Mouse (Mus musculus): ENCODE results near the gene Atg10.

The Atg10 gene

DNA sequence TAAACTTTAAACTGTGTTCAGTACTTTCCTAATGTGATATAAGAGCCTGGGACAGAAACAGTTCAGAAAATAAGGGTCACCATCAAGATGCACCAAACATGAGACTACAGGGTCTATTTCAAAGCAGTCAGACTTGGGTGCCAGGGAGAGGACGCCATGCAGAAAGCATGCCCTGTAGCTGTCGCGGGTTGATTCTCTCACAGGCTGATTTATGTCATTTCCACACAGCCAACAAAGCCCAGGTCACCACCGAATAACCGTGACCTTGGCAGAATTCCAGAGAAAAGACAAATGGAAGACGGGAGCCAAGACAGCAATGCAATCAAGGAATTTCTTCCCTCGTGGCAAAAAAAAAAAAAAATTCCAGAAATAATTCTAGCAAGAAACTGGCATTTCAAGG lies 94.7 kb downstream of the Atg10 start:
- no peak for DNase-seq (ENCODE audit: low read depth in 2 of 2, low spot score in 2 of 2)

DNA sequence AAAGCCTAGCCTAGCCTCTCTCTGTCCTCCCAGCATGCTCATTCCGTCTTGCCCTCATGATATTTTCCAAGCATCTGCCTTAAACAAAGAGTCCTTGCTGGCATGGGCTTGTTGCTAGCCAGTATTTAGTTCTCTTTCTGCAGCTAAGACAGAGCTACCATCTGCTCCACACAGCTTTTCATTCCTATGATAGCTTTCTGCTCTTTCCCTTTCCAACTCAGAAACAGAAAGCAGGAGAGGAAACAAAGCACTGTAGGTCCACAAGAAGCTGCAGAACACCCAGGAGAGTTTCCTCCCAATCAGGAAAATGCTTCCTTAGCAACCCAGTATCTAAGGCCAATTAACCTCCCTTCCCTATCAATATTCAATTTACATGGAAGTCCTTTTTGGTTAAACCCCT lies 95.2 kb downstream of the Atg10 start:
- DNase-seq (ENCODE audit: low read depth in 2 of 2, low spot score in 2 of 2), result no peak

DNA sequence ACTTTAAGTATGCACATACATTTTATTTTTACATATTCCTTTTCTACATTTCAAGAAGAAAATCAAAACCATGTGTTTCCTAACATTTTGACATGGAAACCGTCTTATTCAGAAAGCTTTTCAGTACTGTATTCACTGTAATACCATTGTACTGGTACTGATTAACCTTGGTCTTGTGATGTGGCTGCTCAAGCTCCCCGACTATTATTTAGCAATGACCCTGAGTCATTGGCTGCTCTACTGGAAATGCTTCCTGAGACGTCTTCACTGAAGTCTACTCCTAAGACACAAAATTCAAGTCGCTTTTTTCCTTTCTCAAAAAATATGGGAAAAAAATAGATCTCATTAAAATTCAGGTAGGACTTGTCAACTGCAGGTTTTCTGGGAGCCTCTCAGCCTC lies 105.6 kb downstream of the Atg10 start:
- no peak for DNase-seq (ENCODE audit: low read depth in 2 of 2, low spot score in 2 of 2)

DNA sequence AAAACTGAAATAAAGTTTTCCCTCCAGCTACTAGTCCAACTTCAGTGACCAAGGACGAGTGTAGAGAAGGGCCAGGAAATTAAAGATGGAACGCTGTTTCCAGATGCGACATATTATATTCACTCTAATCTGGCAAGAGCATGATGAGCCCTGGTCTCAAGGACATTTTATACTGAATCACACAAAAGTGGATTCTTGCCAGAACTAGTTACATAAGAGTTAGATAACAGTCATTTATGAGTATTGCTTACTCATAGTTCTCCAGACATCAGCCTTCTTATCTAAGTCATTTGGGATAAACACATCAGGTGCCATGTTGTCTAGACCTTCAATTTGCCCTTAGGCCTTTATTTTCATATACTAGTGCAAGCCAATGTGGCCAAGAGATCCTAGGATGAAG lies 108.9 kb downstream of the Atg10 start:
- no peak for DNase-seq (ENCODE audit: low read depth in 2 of 2, low spot score in 2 of 2)

DNA sequence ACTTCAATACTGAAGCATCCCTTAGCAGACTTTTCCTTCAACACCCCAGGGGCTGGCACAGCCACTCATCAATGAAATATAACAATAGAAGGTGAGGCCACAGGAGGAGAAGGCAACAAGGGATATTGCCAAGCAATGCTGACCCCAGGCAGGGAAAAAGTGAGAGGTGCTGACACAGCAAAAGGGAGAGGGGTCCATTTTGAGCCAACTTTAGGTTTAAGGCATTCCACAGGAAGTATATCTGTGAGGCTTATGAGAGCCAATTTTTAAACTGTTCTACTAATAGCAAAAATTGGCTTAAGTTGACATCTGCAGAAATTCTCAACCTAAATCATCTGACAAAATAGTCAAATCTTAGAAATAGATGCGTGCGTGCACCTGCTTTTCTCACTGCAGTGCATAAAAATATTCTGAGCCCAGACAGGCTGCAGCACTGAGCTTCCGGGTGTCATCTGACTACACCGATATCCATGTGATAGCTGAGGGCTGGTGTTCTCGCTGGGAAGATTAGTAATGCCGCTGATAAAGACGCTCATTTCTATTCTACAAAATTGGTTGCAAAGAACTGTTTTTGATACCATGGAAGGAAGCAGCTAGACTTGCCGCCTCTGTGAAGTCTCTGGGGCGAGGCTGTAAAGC lies 116.3 kb downstream of the Atg10 start:
- DNase-seq (ENCODE audit: low read depth in 2 of 2, low spot score in 2 of 2), result no peak

DNA sequence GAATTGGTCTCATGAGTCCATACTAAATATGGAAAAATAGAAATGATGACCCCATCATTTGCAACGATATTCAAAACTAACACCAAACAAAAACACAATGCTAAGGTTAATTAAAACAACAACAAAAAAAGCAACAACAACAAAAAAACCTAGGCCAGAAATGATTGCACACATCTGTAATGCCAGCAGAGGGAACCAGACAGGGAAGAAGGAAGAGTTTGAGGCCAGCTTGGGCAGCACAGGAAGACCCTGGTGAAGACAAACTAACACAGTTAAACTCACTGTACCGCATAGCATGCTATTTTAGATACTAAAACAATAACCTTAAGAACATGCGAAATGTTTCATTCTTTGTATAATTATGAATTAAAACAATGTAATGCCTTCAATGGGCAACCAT lies 121.5 kb downstream of the Atg10 start:
- DNase-seq (ENCODE audit: low read depth in 2 of 2, low spot score in 2 of 2), result no peak

DNA sequence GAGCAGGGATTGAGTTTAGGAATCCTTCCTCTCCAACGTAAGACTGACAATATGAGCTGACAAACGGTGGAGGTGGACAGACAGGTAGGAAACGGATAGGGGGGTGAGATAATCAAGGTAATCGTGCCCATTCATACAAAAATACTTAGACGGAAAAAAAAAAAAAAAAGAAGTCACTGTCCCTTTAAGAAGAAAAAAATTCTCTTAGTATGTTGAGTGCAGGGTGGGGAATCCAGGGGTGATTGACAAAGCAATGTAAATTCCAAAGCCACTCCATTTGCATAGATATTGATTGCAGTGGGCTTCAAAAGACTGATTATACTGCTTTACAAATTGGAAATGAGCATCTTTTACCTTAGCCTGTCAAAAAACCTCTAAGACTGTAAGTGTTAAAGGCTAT lies 123.4 kb downstream of the Atg10 start:
- no peak for DNase-seq (ENCODE audit: low read depth in 2 of 2, low spot score in 2 of 2)

DNA sequence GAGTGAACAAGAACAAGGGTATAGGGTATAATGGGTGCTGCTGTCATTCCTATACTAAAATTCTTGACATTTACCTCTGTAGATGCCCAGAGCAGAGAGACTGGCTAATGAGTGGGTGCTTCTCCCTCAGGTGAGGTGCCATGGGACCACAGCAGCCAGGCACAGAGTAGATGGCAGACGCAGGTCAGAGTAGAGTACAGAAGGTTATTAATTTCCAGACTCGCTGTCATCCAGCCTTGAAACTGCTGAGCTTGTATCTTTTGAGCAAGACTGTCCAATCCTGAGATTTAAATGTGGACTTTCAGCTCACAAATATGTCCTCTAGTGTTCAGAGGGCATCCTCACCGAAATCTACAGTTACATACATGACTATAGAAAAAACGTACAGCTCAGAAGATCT lies 128.9 kb downstream of the Atg10 start:
- DNase-seq (ENCODE audit: low read depth in 2 of 2, low spot score in 2 of 2), result no peak

DNA sequence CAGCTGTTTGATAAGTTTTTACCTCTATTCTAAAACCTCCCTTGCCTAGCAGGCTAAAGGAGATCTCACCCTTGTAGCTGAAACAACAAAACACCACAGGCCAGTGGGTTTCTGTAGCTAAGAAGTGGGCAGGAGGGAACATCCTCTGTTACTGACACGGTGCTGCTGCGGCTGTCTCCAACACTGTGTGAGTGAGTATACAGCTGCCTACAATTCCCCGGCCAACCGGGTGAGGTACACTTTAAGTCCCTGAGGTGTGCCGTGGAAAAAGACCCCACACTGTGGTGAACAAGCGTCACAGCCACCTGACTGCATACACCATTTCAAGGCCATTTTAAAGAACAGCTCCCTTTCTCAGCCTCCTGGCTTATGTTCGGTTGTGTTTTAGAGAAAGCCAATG lies 129.6 kb downstream of the Atg10 start:
- peak; percentile 32 to 61 for DNase-seq (ENCODE audit: low read depth in 2 of 2, low spot score in 2 of 2)

DNA sequence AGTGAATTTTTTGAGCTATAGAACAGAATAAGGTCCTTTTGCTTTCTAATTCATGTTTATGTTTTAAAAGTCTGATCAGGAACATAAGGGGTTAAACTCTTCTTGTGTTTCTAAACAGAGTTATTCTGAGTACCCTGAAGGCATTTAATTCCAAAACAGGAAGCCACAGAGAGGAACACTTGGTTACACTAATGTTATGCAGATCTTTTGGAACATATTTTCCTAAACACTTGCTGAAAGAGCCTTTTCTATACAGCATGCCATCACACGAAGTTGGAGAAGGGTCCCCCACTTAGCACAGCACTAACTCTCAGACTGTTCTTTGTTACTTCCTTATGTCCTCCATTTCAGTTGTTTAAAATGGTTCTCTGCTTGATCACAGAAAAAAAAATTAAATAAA lies 130.2 kb downstream of the Atg10 start:
- no peak for DNase-seq (ENCODE audit: low read depth in 2 of 2, low spot score in 2 of 2)

DNA sequence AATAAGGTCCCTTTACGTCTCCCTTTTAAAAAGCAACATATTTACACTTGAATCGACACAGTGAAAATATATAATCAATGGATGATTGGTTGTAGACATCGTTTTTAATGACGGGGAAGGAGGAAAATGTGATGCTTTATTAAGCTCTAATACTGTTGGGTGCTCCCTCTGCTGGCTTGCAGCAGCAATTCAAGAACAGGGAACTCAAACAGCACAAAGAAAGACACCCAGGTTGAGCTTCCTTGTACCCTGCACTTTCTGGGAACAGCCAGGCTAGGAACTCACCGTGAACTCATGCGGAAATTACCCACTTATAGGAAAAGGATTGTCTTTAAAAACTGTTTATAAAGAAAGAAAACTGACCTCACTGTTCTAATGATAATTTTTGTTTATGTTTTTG lies 130.6 kb downstream of the Atg10 start:
- no peak for DNase-seq (ENCODE audit: low read depth in 2 of 2, low spot score in 2 of 2)

DNA sequence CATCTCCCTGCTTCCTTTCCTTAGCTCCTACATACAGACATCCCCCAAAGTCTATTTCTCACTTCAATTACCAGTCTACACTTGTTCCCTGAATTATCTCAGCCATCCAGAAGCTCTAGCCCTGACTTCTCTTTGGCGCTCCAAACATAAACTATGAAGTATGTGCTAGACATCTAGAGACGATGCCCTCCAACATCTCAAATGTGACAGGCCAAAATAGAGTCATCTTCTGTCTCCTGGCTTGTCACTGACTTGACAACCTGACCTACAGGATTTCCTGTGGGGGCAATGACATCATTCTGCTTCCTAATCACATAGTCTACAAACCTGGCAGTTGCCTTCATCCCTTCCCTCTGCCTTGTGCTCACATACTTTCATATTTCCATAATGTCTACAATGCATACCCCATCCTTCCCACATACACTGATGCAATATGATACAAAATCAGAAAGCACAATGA lies 132.0 kb downstream of the Atg10 start:
- DNase-seq (ENCODE audit: low read depth in 2 of 2, low spot score in 2 of 2), result peak in 1 of 2 experiments; percentile 5

DNA sequence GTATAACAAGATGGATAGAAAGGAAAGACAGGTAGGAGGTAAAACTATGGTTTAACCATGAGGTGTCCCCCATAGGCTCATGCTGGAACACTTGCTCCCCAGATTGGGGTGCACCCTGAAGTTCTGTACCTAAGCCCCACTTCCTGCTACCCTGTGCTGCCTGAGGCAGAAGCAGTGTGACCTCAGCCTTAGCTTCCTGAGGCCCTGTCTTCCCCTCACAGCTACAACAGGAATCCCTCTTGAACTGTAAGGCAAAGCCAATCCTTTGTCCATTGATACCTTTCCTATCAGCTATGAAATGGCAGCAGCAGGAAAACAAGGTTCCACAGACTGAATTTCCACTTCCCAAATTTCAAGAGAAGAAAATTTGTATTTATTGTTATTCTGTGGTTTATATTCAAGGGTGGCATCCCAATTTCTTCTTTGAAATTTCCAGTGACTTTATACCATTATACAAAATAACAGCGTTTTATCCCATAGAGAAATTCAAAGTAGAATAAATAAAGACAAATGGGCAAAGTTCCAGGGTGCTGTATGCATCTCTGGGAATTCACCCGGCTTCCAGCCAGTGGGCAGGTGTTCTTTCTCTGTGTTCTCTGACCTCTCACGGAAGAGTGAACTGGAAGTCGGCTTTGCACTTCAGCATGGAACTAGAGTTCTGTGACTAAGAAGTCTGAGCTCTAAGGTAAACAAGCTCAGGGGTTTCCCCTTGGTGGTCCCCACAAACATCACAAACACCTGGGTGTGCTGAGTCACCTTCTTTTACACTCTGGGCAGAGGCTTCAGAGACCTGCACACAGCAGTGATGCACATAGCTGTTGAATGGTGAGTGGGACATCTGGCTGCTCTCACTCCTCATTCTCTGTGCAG lies 132.7 kb downstream of the Atg10 start:
- DNase-seq (ENCODE audit: low read depth in 2 of 2, low spot score in 2 of 2), result peak in 1 of 2 experiments; percentile 27

DNA sequence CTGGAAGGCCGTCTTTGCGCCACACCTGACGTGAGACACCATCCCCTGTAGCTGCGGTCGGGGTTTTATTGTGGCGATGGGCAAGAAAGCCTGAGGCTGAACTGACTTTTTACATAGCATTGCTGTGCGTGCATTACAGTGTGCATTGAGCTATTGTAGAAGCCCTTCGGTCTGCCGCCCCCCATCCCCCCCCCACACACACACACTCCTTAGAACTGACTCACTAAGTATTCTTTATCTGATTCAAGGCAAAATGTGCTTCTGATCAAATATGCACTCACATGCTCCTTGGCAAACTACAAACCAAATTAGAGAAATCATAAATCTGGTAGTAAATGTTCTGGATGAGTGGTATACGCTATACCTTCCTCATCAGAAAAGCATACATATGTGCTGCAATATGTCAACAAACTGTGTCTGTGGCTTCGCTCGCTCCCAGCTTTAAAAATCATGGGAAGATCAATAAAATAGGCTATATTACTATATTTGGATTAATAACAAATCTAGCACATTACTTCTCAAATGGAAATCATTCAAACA lies 137.3 kb downstream of the Atg10 start:
- no peak for DNase-seq (ENCODE audit: low read depth in 2 of 2, low spot score in 2 of 2)

DNA sequence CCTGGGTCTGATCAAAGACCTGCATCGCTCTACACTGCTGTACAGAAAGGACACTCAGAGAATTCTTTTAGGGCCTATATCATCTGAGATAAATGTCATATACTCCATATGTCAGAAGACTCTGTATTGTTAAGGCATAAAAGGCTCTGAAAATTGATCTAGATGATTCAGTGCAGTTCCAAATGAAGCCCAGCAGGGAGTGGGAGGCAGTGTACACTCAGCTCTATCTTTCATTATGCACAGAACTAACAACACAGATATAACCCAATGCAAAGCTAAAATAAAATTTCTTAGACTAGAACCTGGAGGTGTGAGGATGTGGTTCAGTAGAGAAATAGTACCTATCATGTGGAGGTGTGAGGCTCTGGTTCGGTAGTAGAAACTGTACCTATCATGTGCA lies 151.4 kb downstream of the Atg10 start:
- DNase-seq (ENCODE audit: low read depth in 2 of 2, low spot score in 2 of 2), result no peak

DNA sequence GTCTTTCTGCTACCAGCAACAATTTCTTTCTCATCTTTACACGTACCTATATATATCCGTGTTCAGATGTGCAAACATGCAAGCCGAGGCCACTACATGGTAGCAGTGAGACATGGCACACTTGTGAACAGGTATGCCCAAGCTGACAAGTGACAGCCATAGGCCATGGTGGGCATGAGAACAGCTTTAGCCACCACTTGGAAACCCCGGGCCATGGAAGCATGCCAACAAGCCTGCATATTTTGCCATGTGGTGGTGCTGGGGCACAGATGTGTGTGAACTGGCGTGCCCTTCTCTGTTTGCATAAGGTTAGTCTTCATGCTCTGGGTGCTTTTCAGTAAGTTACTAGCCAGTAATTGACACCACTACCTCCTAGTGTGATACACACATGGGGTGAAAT lies 162.9 kb downstream of the Atg10 start:
- DNase-seq (ENCODE audit: low read depth in 2 of 2, low spot score in 2 of 2), result no peak

DNA sequence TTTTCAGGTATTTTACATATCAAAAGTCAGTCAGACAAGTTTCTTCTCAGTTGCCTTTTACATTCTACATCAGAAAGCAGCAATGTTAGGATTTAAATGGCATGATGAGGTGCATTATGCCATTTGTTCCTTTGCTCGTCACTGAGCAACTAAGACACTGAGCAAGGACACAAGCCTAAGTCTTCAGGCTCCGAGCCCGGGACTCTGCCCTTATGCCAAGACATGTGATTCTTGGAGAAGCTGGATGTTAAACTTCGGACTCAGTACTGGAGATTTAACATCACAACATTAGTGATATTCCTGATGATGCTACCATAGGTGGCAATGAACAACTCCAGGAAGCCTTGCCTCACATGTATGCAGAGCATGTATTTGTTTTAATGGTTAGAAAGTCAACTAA lies 175.6 kb downstream of the Atg10 start:
- no peak for DNase-seq (ENCODE audit: low read depth in 2 of 2, low spot score in 2 of 2)

DNA sequence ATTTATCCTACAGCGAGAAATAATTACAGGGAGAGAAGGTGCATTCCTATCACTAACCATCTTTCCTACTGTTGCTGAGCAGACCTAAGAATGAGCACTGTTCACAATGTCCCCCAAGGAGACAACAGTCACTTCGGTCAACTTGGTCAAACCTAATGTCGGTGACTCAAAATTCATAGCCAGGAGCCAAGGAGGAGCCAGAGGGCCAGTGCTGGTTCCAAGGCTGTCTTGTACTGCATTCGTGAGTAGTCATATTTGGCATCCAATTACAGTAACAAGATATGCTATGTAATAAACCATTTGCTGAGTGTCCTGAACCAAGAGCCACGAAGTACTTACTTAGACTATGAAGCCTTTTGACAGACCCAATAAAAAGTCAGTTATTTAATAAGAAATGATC lies 176.9 kb downstream of the Atg10 start:
- no peak for DNase-seq (ENCODE audit: low read depth in 2 of 2, low spot score in 2 of 2)

DNA sequence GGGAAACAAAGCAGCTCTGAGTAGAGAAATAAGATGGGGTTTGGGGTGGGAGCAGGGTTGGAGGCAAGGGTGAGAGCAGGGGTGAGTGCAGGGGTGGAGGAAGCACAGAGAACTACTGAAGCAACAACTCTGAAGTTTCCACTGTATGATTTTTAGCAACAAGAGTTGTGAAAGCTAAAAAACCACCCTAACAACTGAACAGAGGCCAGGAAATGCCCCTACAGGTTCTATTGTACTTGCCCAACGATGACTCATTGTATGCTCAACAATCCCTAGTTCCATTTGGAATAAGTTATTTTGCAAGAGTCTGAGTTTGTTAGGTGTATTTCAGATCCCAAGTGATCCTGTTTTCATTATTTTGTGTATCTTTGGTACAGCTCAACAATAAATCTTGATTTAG lies 182.5 kb downstream of the Atg10 start:
- no peak for DNase-seq (ENCODE audit: low read depth in 2 of 2, low spot score in 2 of 2)

DNA sequence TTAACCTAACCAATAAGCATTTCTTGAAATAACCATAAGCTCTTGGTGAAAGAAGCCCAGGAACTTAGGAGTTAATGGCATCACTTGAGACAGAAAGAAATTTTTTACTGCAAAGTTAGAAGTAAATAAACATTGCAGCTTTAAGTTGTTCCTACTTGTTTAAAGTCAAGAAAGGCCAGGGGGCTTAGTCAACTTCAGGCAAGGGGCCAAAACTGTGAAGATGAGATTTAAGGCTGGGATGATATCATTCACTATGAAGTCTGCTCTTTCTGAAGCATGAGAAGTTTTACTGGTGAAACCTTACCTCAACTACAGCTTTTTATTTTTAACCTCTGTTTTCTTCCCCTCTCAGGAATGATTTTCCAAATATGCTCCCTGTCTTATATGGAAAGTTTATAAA lies 183.3 kb downstream of the Atg10 start:
- no peak for DNase-seq (ENCODE audit: low read depth in 2 of 2, low spot score in 2 of 2)

DNA sequence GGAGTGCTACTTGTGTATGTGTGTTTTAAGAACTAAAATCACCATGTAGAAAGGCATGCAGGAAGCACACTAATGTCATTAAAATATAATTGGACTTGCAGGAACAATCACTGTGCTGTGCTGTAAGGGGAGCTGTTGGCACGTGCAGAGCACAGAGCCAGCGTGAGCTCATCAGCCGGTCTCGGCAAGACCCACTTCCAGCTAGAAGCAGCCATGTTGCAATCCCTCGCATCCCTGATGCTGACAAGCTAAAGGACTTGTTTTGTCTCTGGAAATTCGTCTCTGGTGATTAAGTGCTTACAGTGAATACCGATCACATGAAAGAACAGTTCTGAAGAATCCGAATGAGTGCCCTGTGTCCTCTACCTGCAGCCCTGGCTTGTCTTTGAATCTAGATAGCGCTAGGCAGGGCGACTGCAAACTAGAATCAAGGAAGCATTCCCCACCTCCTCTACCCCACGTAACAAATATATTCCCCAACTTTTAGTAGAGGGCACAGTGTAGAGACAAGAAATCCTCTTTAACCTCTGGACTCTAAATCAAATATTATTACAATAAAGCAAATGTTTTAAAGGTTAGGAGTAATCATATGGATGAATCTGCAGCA lies 184.5 kb downstream of the Atg10 start:
- DNase-seq (ENCODE audit: low read depth in 2 of 2, low spot score in 2 of 2), result no peak

DNA sequence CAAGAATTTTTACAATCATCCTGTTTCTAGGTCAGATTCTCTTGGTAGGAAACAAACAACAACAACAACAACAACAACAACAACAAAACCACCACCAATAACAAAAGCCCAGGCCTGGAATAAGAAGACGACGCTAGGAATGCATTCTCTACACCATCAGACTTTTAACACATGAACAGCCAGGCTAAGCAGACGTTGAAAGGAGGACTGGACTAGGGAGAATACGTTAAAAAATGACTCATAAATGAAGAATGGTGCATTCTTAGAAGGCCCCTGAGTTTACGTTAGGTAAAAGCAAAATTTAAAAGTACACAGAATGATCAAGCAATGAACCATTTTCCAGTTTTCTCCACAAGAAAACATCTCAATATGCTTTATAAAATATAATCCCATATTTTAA lies 185.1 kb downstream of the Atg10 start:
- DNase-seq (ENCODE audit: low read depth in 2 of 2, low spot score in 2 of 2), result no peak

Data from CD8-positive naive resting alpha-beta T cell, adult 2 months (primary cell).